Mouse (Mus musculus): ENCODE results near the gene Zfp109.

DNA sequence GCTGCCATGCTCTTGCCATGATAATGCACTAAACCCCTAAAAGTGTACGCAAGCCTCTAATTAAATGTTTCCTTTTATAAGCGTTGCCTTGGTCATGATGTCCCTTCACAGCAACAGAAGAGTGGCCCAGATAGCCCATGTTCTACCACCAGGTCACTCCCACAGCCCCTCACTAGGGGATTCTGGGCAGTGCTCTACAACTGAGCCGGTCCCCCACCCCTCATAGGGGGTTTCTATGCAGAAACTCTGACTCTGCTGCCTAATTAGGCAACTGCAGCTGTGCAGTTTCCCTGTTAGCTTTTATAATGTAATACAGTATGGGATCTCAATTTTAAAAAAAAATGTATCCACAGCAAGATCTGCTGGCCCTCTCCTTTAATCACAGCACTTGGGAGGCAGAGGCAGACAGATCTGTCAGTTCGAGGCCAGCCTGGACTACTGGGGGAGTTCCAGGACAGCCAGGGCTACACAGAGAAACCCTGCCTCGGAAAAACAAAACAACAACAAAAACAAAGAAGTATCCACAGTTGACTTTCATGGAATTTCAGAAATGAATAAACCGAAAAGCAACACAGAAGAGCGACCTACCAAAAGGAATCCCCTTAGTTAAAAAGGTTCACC lies 32.4 kb upstream of the Zfp109 start:
- no peak for TF ChIP-seq POLR2A (IDR thresholded peaks at IDR 0.05; ENCODE audit: control insufficient read depth, extremely low read depth, insufficient read depth, low read length, poor library complexity)
- TF ChIP-seq CTCF (IDR thresholded peaks at IDR 0.05; ENCODE audit: borderline replicate concordance, control insufficient read depth, extremely low read depth, insufficient read depth, low read length, poor library complexity): no peak

All from thymus, adult 2 months (tissue).